Mouse (Mus musculus) liver, embryonic 14.5 days (tissue): ENCODE measurements around the gene Ttl.

Experiments used
- CTCF ChIP-seq: IDR thresholded peaks from 2 replicates; pipeline ENCODE4 v1.5.1; 2016; ENCODE audit warnings: antibody characterized with exemption, low read depth, control low read depth
- EP300 ChIP-seq: IDR thresholded peaks from 2 replicates; pipeline ENCODE4 v1.6.1; 2016; ENCODE audit warnings: antibody characterized with exemption, low read depth

DNA sequence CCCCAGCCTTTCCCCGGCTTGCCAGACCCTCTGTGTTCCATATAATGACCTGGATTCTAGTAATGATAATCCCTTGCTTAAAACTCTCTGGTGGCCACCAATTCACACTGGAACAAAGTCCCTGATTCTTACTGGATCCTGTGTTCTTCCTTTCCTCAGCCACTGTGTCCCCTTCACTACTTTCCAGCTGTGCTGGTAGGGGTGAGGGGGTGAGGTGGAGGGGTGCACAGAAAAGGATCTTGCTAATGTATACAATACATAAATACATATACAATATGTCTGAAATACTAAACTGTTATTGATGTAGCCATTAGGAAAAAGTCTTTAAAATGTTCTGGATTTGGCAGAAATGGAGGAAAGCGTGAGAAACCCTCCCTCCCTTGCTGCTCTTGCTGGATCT lies 65.0 kb downstream of the Ttl start:
- TF ChIP-seq CTCF (no peak), EP300 (no peak)
